Mouse (Mus musculus): ENCODE results near the gene Crabp2. TPM values are rescaled to one million over a fixed set of nuclear protein-coding genes. Genes with fewer than 3 reads are reported as not detected.
A peak's percentile ranks its signal among the peaks of the same experiment; 100 is the strongest.

Gene Crabp2
- polyA plus RNA-seq, 1 experiment from 2014 or later, result 35.9 TPM

GRCm38 (mm10) chr3:87947056-87947810 is 1.2 kb upstream of the Crabp2 start:
- Histone ChIP-seq H3K4me1 (ENCODE audit: control insufficient read depth, insufficient read depth, low read length) (peaks cover 41% of the 10 kb centered on the region), H3K27ac (ENCODE audit: low read depth, low read length) (no peak overlapping the region), H3K9me3 (replicated peaks; ENCODE audit: control insufficient read depth, low read length) (no peaks in the 10 kb centered on the region), H3K9ac (ENCODE audit: low read length) (peak overlapping the region; percentile 56), H3K4me3 (ENCODE audit: low read depth, low read length) (peak overlapping the region; percentile 27), H3K27me3 (replicated peaks; ENCODE audit: control insufficient read depth, insufficient read depth, low read length) (0 out of 2 replicates have a peak, but pooled peaks cover 3% of the 10 kb centered on the region), H3K4me2 (ENCODE audit: low read length) (peak overlapping the region; percentile 70), H3K36me3 (ENCODE audit: control insufficient read depth, insufficient read depth, low read length) (peaks cover 18% of the 10 kb centered on the region)
- peak; percentile 41 for DNase-seq (ENCODE audit: low spot score)
- WGBS, result 6% methylated on average over 26 of the region's 26 CpGs
- ATAC-seq, result 0 out of 2 replicates have a peak, but pooled peaks have one; percentile 6

GRCm38 (mm10) chr3:87947811-87948199 is 661 bp upstream of the Crabp2 start:
- peak; percentile 49 for DNase-seq (ENCODE audit: low spot score)

DNA sequence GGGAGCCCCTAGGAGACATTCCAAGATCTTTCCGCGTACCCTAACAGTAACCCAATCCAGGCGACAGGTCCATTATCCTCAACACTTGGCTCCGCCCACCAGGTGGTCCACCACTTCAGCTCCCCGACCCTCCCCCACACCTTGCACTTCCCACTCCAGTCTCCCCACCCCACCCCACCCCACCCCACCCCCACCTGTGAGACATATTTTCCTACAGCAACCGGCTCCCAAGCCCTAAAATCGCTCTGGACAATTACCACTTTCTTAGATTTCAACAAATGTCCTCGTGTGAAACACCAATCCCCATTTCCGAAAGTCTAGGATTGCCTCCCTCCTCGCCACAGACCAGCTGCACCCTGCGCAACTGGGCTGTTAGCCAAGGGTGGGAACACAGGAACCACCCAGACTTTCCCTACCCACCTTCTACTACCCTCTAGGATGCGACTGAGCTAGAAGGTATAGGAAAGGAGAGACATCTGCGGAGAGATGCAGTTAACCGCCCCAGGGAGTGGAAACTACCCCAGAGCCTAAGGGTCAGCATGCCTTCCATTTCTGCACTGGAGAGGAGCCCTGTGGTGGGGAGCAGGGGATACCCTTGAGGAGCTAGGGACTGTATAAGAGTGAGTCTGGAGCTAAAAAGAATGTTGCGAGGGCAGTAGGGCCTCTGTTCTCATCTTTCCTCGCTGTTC is 944 bp downstream of the Crabp2 start:
- DNase-seq (ENCODE audit: low spot score) (peak; percentile 35), ATAC-seq (no peak)
- H3K9me3 ChIP-seq (replicated peaks; ENCODE audit: control insufficient read depth, low read length), result no peaks in the 10 kb centered on the region
- H3K9ac ChIP-seq (ENCODE audit: low read length), result no peak overlapping the region
- H3K27ac ChIP-seq (ENCODE audit: low read depth, low read length), result no peak overlapping the region
- no peaks in the 10 kb centered on the region for H3K36me3 ChIP-seq (ENCODE audit: control insufficient read depth, insufficient read depth, low read length)
- 0 out of 2 replicates have a peak, but pooled peaks cover 3% of the 10 kb centered on the region for H3K27me3 ChIP-seq (replicated peaks; ENCODE audit: control insufficient read depth, insufficient read depth, low read length)
- H3K4me1 ChIP-seq (ENCODE audit: control insufficient read depth, insufficient read depth, low read length), result peaks cover 48% of the 10 kb centered on the region
- 0 out of 2 replicates have a peak overlapping the region, but pooled peaks have one; percentile 27 for H3K4me3 ChIP-seq (ENCODE audit: low read depth, low read length)
- H3K4me2 ChIP-seq (ENCODE audit: low read length), result peak overlapping the region; percentile 70
- WGBS, result 8% methylated on average over 16 of the region's 16 CpGs

More at GRCm38 (mm10) chr3:87947811-87948199, 661 bp upstream of the Crabp2 start:
- peak overlapping the region; percentile 56 for H3K9ac ChIP-seq (ENCODE audit: low read length)
- H3K27me3 ChIP-seq (replicated peaks; ENCODE audit: control insufficient read depth, insufficient read depth, low read length), result 0 out of 2 replicates have a peak, but pooled peaks cover 3% of the 10 kb centered on the region
- ATAC-seq, result 0 out of 2 replicates have a peak, but pooled peaks have one; percentile 18
- peaks cover 13% of the 10 kb centered on the region; the same call in 1 of the 2 replicates for H3K36me3 ChIP-seq (ENCODE audit: control insufficient read depth, insufficient read depth, low read length)
- H3K4me1 ChIP-seq (ENCODE audit: control insufficient read depth, insufficient read depth, low read length), result peaks cover 45% of the 10 kb centered on the region
- peak overlapping the region; percentile 70 for H3K4me2 ChIP-seq (ENCODE audit: low read length)
- WGBS, result 0% methylated on average over 17 of the region's 17 CpGs
- H3K27ac ChIP-seq (ENCODE audit: low read depth, low read length), result no peak overlapping the region
- peak overlapping the region; percentile 27 for H3K4me3 ChIP-seq (ENCODE audit: low read depth, low read length)
- H3K9me3 ChIP-seq (replicated peaks; ENCODE audit: control insufficient read depth, low read length), result no peaks in the 10 kb centered on the region

- Histone ChIP-seq H3K4me1 (ENCODE audit: control insufficient read depth, insufficient read depth, low read length) (peaks cover 45% of the 10 kb centered on the region), H3K9ac (ENCODE audit: low read length) (peak overlapping the region; percentile 30; the same call in 1 of the 2 replicates), H3K27ac (ENCODE audit: low read depth, low read length) (no peak overlapping the region), H3K27me3 (replicated peaks; ENCODE audit: control insufficient read depth, insufficient read depth, low read length) (0 out of 2 replicates have a peak, but pooled peaks cover 3% of the 10 kb centered on the region), H3K4me3 (ENCODE audit: low read depth, low read length) (no peak overlapping the region), H3K36me3 (ENCODE audit: control insufficient read depth, insufficient read depth, low read length) (no peaks in the 10 kb centered on the region), H3K9me3 (replicated peaks; ENCODE audit: control insufficient read depth, low read length) (no peaks in the 10 kb centered on the region), H3K4me2 (ENCODE audit: low read length) (peak overlapping the region; percentile 70; the same call in 1 of the 2 replicates)
- DNase-seq (ENCODE audit: low spot score), result no peak
- WGBS, result 8% methylated on average over 13 of the region's 13 CpGs
- no peak for ATAC-seq
Measured at GRCm38 (mm10) chr3:87949955-87950515, 1.6 kb downstream of the Crabp2 start.

GRCm38 (mm10) chr3:87951946-87952345 is 3.5 kb downstream of the Crabp2 start:
- DNase-seq (ENCODE audit: low spot score), result no peak
- Histone ChIP-seq H3K36me3 (ENCODE audit: control insufficient read depth, insufficient read depth, low read length) (no peaks in the 10 kb centered on the region), H3K9me3 (replicated peaks; ENCODE audit: control insufficient read depth, low read length) (no peaks in the 10 kb centered on the region), H3K9ac (ENCODE audit: low read length) (0 out of 2 replicates have a peak overlapping the region, but pooled peaks have one; percentile 29), H3K4me3 (ENCODE audit: low read depth, low read length) (no peak overlapping the region), H3K27me3 (replicated peaks; ENCODE audit: control insufficient read depth, insufficient read depth, low read length) (0 out of 2 replicates have a peak, but pooled peaks cover 3% of the 10 kb centered on the region), H3K27ac (ENCODE audit: low read depth, low read length) (no peak overlapping the region), H3K4me2 (ENCODE audit: low read length) (peak overlapping the region; percentile 17; the same call in 1 of the 2 replicates), H3K4me1 (ENCODE audit: control insufficient read depth, insufficient read depth, low read length) (peaks cover 36% of the 10 kb centered on the region)
- 25% methylated on average over 12 of the region's 12 CpGs for WGBS
- no peak for ATAC-seq

DNA sequence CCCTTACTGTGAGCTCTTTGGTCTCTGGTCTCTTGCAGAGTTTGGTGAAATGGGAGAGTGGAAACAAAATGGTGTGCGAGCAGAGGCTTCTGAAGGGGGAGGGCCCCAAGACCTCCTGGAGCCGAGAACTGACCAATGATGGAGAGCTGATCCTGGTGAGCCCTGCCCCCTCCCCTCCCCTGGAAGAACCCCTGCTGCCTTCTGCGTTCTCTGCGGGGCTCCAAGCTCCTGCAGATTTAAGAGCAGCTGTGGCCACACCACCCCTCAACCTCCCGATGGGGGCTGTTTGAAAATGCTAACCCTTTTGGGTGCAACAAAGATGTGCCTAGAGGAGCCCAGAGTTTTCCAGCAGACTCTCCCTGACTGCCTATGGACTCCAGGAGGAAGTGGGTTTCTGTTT is 4.0 kb downstream of the Crabp2 start:
- Histone ChIP-seq H3K27me3 (replicated peaks; ENCODE audit: control insufficient read depth, insufficient read depth, low read length) (0 out of 2 replicates have a peak, but pooled peaks cover under 1% of the 10 kb centered on the region), H3K4me3 (ENCODE audit: low read depth, low read length) (no peak overlapping the region), H3K27ac (ENCODE audit: low read depth, low read length) (no peak overlapping the region; the same call in 1 of the 2 replicates), H3K9me3 (replicated peaks; ENCODE audit: control insufficient read depth, low read length) (no peaks in the 10 kb centered on the region), H3K4me2 (ENCODE audit: low read length) (peak overlapping the region; percentile 17), H3K36me3 (ENCODE audit: control insufficient read depth, insufficient read depth, low read length) (no peaks in the 10 kb centered on the region), H3K9ac (ENCODE audit: low read length) (0 out of 2 replicates have a peak overlapping the region, but pooled peaks have one; percentile 29), H3K4me1 (ENCODE audit: control insufficient read depth, insufficient read depth, low read length) (peaks cover 31% of the 10 kb centered on the region)
- peak; percentile 47 for ATAC-seq
- 5% methylated on average over 5 of the region's 5 CpGs for WGBS
- DNase-seq (ENCODE audit: low spot score), result peak; percentile 41

DNA sequence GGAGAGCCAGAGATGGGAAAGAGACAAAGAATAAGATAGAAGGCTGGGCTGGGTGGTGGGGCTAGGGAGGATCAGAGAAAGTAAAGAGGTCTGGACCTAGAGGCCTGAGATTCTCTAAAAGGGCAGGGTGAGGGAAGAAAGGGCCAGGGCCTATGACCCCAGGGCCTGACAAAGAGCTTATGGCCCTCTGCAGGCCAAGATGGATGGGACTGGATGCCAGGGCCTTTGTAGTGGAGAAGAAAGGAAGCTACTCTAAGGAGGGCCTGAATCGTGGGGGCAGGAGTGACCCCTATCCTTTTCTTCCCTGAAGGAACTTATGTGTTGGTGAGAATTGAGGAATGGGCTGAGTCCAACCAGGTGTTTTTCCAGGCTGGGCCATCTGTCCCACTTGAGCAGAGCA is 9.6 kb downstream of the Crabp2 start:
- peaks cover 12% of the 10 kb centered on the region; the same call in 1 of the 2 replicates for H3K4me1 ChIP-seq (ENCODE audit: control insufficient read depth, insufficient read depth, low read length)
- no peak overlapping the region for H3K9ac ChIP-seq (ENCODE audit: low read length)
- DNase-seq (ENCODE audit: low spot score), result no peak
- no peaks in the 10 kb centered on the region for H3K36me3 ChIP-seq (ENCODE audit: control insufficient read depth, insufficient read depth, low read length)
- no peaks in the 10 kb centered on the region for H3K27me3 ChIP-seq (replicated peaks; ENCODE audit: control insufficient read depth, insufficient read depth, low read length)
- no peak overlapping the region for H3K4me3 ChIP-seq (ENCODE audit: low read depth, low read length)
- no peak overlapping the region for H3K4me2 ChIP-seq (ENCODE audit: low read length)
- WGBS, result 8% methylated on average over 1 of the region's 1 CpGs
- no peak for ATAC-seq
- H3K9me3 ChIP-seq (replicated peaks; ENCODE audit: control insufficient read depth, low read length), result no peaks in the 10 kb centered on the region
- no peak overlapping the region for H3K27ac ChIP-seq (ENCODE audit: low read depth, low read length)

- H3K9ac ChIP-seq (ENCODE audit: low read length), result no peak overlapping the region
- no peak overlapping the region for H3K4me3 ChIP-seq (ENCODE audit: low read depth, low read length)
- ATAC-seq (no peak), DNase-seq (ENCODE audit: low spot score) (no peak)
- H3K9me3 ChIP-seq (replicated peaks; ENCODE audit: control insufficient read depth, low read length), result no peaks in the 10 kb centered on the region
- peaks cover 11% of the 10 kb centered on the region; the same call in 1 of the 2 replicates for H3K4me1 ChIP-seq (ENCODE audit: control insufficient read depth, insufficient read depth, low read length)
- H3K27ac ChIP-seq (ENCODE audit: low read depth, low read length), result no peak overlapping the region
- 40% methylated on average over 4 of the region's 4 CpGs for WGBS
- no peaks in the 10 kb centered on the region for H3K36me3 ChIP-seq (ENCODE audit: control insufficient read depth, insufficient read depth, low read length)
- H3K4me2 ChIP-seq (ENCODE audit: low read length), result no peak overlapping the region
- no peaks in the 10 kb centered on the region for H3K27me3 ChIP-seq (replicated peaks; ENCODE audit: control insufficient read depth, insufficient read depth, low read length)
Measured at GRCm38 (mm10) chr3:87958476-87958875, 10.0 kb downstream of the Crabp2 start.

Data from forebrain, embryonic 14.5 days (tissue).